Mouse (Mus musculus) thymus, adult 2 months (tissue): Measurements from ENCODE around the gene Gm6020. TPM values are rescaled to one million over a fixed set of nuclear protein-coding genes. Genes with fewer than 3 reads are reported as not detected.
"Not testable (repeated sequence)": the region's sequence is repeated elsewhere in the genome, so short reads cannot be mapped to it uniquely, and the experiment has no call there.

ENCODE experiments used
- DNase-seq: peaks from one replicate; pipeline ENCODE4 v3.0.0; 2021
- H3K27ac ChIP-seq: fragments of 200-500 bp; 2 replicates; pipeline ENCODE4 v1.5.1; 2012; ENCODE audit warnings: low read length, control low read depth; ENCODE audit not compliant: control insufficient read depth, insufficient read depth
- H3K27me3 ChIP-seq: fragments of 200-500 bp; 2 replicates; pipeline ENCODE4 v1.6.1; 2012; ENCODE audit warnings: mild to moderate bottlenecking, low read length, moderate library complexity, mixed read lengths; ENCODE audit not compliant: control insufficient read depth, insufficient read depth
- H3K36me3 ChIP-seq: fragments of 200-500 bp; 2 replicates; pipeline ENCODE4 v1.6.1; 2012; ENCODE audit warnings: mild to moderate bottlenecking, low read length, moderate library complexity; ENCODE audit not compliant: control insufficient read depth, insufficient read depth
- H3K4me1 ChIP-seq: fragments of 200-500 bp; replicated peaks from 2 replicates; pipeline ENCODE4 v1.6.1; 2012; ENCODE audit warnings: low read length; ENCODE audit not compliant: control insufficient read depth, insufficient read depth
- H3K4me3 ChIP-seq: fragments of 200-500 bp; 2 replicates; pipeline ENCODE4 v1.5.1; 2012; ENCODE audit warnings: mild to moderate bottlenecking, low read length, control low read depth, moderate library complexity; ENCODE audit not compliant: control insufficient read depth, insufficient read depth
- CTCF ChIP-seq: fragments of 200-500 bp; IDR thresholded peaks from 2 replicates; pipeline ENCODE4 v1.5.1; 2012; ENCODE audit warnings: mild to moderate bottlenecking, control low read depth, low read length, moderate library complexity, borderline replicate concordance; ENCODE audit not compliant: control insufficient read depth, poor library complexity, insufficient read depth; ENCODE audit errors: extremely low read depth
- POLR2A ChIP-seq: fragments of 200-500 bp; IDR thresholded peaks from 2 replicates; pipeline ENCODE4 v1.6.1; 2012; ENCODE audit warnings: mild to moderate bottlenecking, low read length, control low read depth, moderate library complexity; ENCODE audit not compliant: control insufficient read depth, poor library complexity, insufficient read depth; ENCODE audit errors: extremely low read depth
- WGBS: fragments of 180-500 bp; shearing (Covaris S2); methylation state at CpG from one replicate; pipeline ENCODE4 v1.1.7; 2018; 5-methylcytosine and 5-hydroxymethylcytosine counted together
- polyA plus RNA-seq: library from polyadenylated mRNA; depleted of rRNA; stranded (reverse); fragments of >200 nt; gene quantifications from 2 replicates; pipeline ENCODE4 v1.2.3, GENCODE M21; 2012

Gm6020 gene
- polyA plus RNA-seq, 1 experiment = not detected

GRCm38 (mm10) chr19:61199316-61199715 is 15.6 kb downstream of the Gm6020 start:
- no peaks in the 10 kb centered on the region for H3K27me3 ChIP-seq
- no peak for TF ChIP-seq CTCF
- no peak for TF ChIP-seq POLR2A
- no peaks in the 10 kb centered on the region for H3K36me3 ChIP-seq
- no peaks in the 10 kb centered on the region for H3K4me1 ChIP-seq
- no peak overlapping the region for H3K27ac ChIP-seq
- 14% methylated on average over 13 of the region's 13 CpGs for WGBS
- H3K4me3 ChIP-seq = no peak overlapping the region
- peak; percentile 88 for DNase-seq

DNA sequence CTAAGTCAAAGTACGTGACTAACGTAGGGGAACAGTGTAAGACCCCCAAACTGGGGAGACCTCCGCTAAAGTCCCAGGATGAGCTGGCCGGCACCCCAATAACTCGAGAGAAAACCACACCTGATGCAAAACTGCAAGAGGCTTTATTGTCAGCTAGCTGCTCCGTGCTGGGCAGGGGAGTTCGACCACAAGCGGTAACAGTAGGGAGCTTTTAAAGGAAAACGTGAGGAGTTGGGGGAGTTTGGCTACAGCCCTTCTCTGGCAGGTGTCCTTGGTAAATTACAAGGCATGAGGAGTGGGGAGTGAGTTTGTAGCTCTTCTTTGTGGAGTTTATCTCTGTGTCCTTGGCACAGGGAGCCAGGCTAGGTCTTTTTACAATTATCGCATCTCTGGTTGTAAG is 16.1 kb downstream of the Gm6020 start:
- DNase-seq = peak; percentile 28
- WGBS = 8% methylated on average over 10 of the region's 10 CpGs
- Histone ChIP-seq H3K27me3 (no peaks in the 10 kb centered on the region), H3K4me1 (no peaks in the 10 kb centered on the region), H3K27ac (no peak overlapping the region), H3K4me3 (no peak overlapping the region), H3K36me3 (no peaks in the 10 kb centered on the region)
- no peak for TF ChIP-seq POLR2A
- TF ChIP-seq CTCF = no peak

DNA sequence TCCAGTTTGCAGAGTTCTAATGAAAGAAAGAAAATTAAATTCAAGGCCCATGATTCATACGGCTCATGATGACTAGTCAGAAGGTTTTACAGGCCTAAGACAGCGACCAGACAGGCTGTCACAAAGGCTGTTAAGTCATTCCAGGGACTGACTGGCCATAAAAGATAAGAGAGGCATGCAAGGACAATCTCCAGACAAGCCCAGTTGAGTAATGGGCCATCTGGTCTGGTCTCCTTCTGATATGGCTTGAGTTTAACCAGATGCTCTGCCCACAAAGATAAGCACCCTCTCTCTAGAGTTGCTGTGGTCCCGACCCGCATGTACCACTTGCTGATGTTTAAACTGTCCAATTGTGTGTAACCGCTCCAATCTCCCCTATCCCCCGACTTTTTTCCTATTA is 23.8 kb downstream of the Gm6020 start:
- 86% methylated on average over 6 of the region's 6 CpGs for WGBS
- DNase-seq, H3K27me3 ChIP-seq, H3K4me1 ChIP-seq, H3K27ac ChIP-seq, H3K4me3 ChIP-seq, H3K36me3 ChIP-seq: not testable (repeated sequence)

- no peak for DNase-seq
- Histone ChIP-seq H3K36me3 (no peaks in the 10 kb centered on the region), H3K27ac (no peak overlapping the region), H3K27me3 (no peaks in the 10 kb centered on the region), H3K4me1 (peaks cover 8% of the 10 kb centered on the region), H3K4me3 (no peak overlapping the region)
- 92% methylated on average over 6 of the region's 6 CpGs for WGBS
- TF ChIP-seq CTCF = no peak
- TF ChIP-seq POLR2A = no peak
Measured at GRCm38 (mm10) chr19:61223706-61224328, 40.1 kb downstream of the Gm6020 start.

- H3K27me3 ChIP-seq = no peaks in the 10 kb centered on the region
- no peak overlapping the region for H3K4me3 ChIP-seq
- no peak for TF ChIP-seq CTCF
- peak; percentile 4 for DNase-seq
- no peaks in the 10 kb centered on the region for H3K36me3 ChIP-seq
- 75% methylated on average over 53 of the region's 53 CpGs for WGBS
- peaks cover 8% of the 10 kb centered on the region for H3K4me1 ChIP-seq
- H3K27ac ChIP-seq = no peak overlapping the region
Measured at GRCm38 (mm10) chr19:61224678-61225525, 41.2 kb downstream of the Gm6020 start.

GRCm38 (mm10) chr19:61225526-61226400 is 42.1 kb downstream of the Gm6020 start:
- no peak for TF ChIP-seq POLR2A
- TF ChIP-seq CTCF = no peak
- 29% methylated on average over 70 of the region's 70 CpGs for WGBS
- H3K4me3 ChIP-seq = peak overlapping the region; percentile 55
- H3K4me1 ChIP-seq = peaks cover 8% of the 10 kb centered on the region
- H3K36me3 ChIP-seq = no peaks in the 10 kb centered on the region
- peak; percentile 48 for DNase-seq
- no peaks in the 10 kb centered on the region for H3K27me3 ChIP-seq
- no peak overlapping the region for H3K27ac ChIP-seq
